Mouse (Mus musculus) E14TG2a.4 (cell line): ENCODE data around the gene Dgkb.

Experiments
- CTCF ChIP-seq: conservative IDR thresholded peaks from 2 replicates; pipeline ENCODE4 v1.5.1; 2014; ENCODE audit warnings: low read length
- NANOG ChIP-seq: IDR thresholded peaks from 2 replicates; pipeline ENCODE4 v1.6.1; 2014; ENCODE audit warnings: borderline replicate concordance, low read length, mixed read lengths

- TF ChIP-seq CTCF (no peak), NANOG (no peak)
Observed at GRCm38 (mm10) chr12:38385942-38386341, 568.4 kb downstream of the Dgkb start.
